Mouse (Mus musculus) bone marrow macrophage, adult 2 months (primary cell): ENCODE measurements around the gene Ltb4r2.

Experiments
- CTCF ChIP-seq: IDR thresholded peaks from 2 replicates; pipeline ENCODE4 v1.5.1; 2012; ENCODE audit warnings: low read depth, mild to moderate bottlenecking, low read length, moderate library complexity
- POLR2A ChIP-seq: IDR thresholded peaks from 2 replicates; pipeline ENCODE4 v1.6.1; 2012; ENCODE audit warnings: mild to moderate bottlenecking, low read depth, low read length, borderline replicate concordance

- TF ChIP-seq CTCF (peak; percentile 68), POLR2A (no peak)
These were observed 17.5 kb upstream of the Ltb4r2 start for GRCm38 (mm10) chr14:55743711-55744110.
